Mouse (Mus musculus): ENCODE data around the gene Pkdcc.

GRCm38 (mm10) chr17:83248467-83248866, 33.4 kb downstream of the Pkdcc start:
- TF ChIP-seq GATA1 (IDR thresholded peaks at IDR 0.05; ENCODE audit: low read length): no peak
- no peak for TF ChIP-seq TAL1 (IDR thresholded peaks at IDR 0.05; ENCODE audit: low read length)

All from erythroblast, embryonic 14.5 days (primary cell).